In the genomic region with DNA sequence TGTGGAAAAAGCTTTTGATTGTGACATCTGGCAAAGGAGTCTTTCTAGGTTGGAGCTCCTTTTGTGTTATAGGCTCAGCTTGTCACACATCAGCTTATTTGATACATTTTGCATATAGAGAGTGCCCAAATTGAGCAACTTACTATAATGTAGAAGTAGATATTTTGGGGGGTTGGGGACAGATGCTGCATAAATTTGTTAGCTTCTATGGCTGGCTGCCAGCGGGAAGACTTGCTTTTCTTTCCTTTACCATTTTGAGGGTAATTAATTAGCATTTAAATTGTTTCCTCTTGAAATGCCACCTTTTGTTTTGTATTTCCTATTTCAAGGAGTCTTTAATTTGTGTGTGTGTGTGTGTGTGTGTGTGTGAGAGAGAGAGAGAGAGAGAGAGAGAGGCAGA, we compare ENCODE assay signal across 20 mouse cellular contexts.
DNase-seq lines count a peak whose midpoint lies in the region; ATAC-seq and TF ChIP-seq lines count a peak whose summit lies in the region.
"Had no signal": no experiment of that assay in that cellular context is flagged by ENCODE, and none has a peak within 500 bp of the region (broad histone marks: within the 10 kb centered on the region; RNA-seq: fewer than 3 reads in every experiment).

No protein-coding gene starts in this region.

- H3K4me2 ChIP-seq in forebrain, embryonic 16.5 days (ENCODE audit: low read length): no peak overlapping the region
- no peak overlapping the region for H3K4me2 ChIP-seq in forebrain, embryonic 12.5 days
- H3K4me2 ChIP-seq in hindbrain, embryonic 16.5 days (ENCODE audit: low read length): no peak overlapping the region
- no peak overlapping the region for H3K4me2 ChIP-seq in hindbrain, embryonic 12.5 days (replicated peaks)
- H3K4me2 ChIP-seq in neural tube, embryonic 13.5 days: no peak overlapping the region; the same call in 1 of the 2 replicates
- H3K4me2 ChIP-seq: embryonic facial prominence, embryonic 12.5 days; forebrain, embryonic 15.5 days; heart, embryonic 11.5 days; heart, embryonic 15.5 days; hindbrain, embryonic 15.5 days had no signal

- H3K27ac ChIP-seq in forebrain, embryonic 16.5 days (ENCODE audit: low read length): no peak overlapping the region
- no peak overlapping the region for H3K27ac ChIP-seq in forebrain, embryonic 12.5 days
- no peak overlapping the region for H3K27ac ChIP-seq in hindbrain, embryonic 16.5 days (ENCODE audit: low read depth, low read length)
- no peak overlapping the region for H3K27ac ChIP-seq in hindbrain, embryonic 12.5 days
- peak overlapping the region; percentile 52; the same call in 1 of the 2 replicates for H3K27ac ChIP-seq in neural tube, embryonic 13.5 days (replicated peaks)
- H3K27ac ChIP-seq: embryonic facial prominence, embryonic 12.5 days; forebrain, embryonic 15.5 days; heart, adult 2 months; heart, embryonic 15.5 days; hindbrain, embryonic 15.5 days had no signal

- peaks cover 8% of the 10 kb centered on the region; the same call in 1 of the 2 replicates for H3K36me3 ChIP-seq in forebrain, embryonic 16.5 days (ENCODE audit: control insufficient read depth, insufficient read depth)
- H3K36me3 ChIP-seq in forebrain, embryonic 12.5 days (replicated peaks): peaks cover 24% of the 10 kb centered on the region
- peaks cover 4% of the 10 kb centered on the region for H3K36me3 ChIP-seq in hindbrain, embryonic 16.5 days (ENCODE audit: control insufficient read depth, insufficient read depth, low read length)
- peaks cover 29% of the 10 kb centered on the region for H3K36me3 ChIP-seq in hindbrain, embryonic 12.5 days
- peaks cover 23% of the 10 kb centered on the region for H3K36me3 ChIP-seq in neural tube, embryonic 13.5 days

- H3K9me3 ChIP-seq in forebrain, embryonic 16.5 days (ENCODE audit: control insufficient read depth, low read length): no peaks in the 10 kb centered on the region
- H3K9me3 ChIP-seq in forebrain, embryonic 12.5 days: no peaks in the 10 kb centered on the region
- no peaks in the 10 kb centered on the region for H3K9me3 ChIP-seq in hindbrain, embryonic 16.5 days (ENCODE audit: control insufficient read depth, low read length)
- H3K9me3 ChIP-seq in hindbrain, embryonic 12.5 days (replicated peaks): no peaks in the 10 kb centered on the region
- H3K9me3 ChIP-seq in neural tube, embryonic 13.5 days: no peaks in the 10 kb centered on the region
- H3K9me3 ChIP-seq: embryonic facial prominence, embryonic 12.5 days; forebrain, embryonic 15.5 days; heart, embryonic 15.5 days; hindbrain, embryonic 15.5 days had no signal

- TF ChIP-seq CTCF in brain, embryonic 14.5 days (IDR thresholded peaks at IDR 0.05; ENCODE audit: borderline replicate concordance, extremely low read depth, insufficient read depth, insufficient read length): no peak

- peak; percentile 45; the same call in 1 of the 2 replicates for ATAC-seq in forebrain, embryonic 16.5 days
- ATAC-seq in forebrain, embryonic 12.5 days (ENCODE audit: low FRiP score): no peak
- 0 out of 2 replicates have a peak, but pooled peaks have one; percentile 9 for ATAC-seq in hindbrain, embryonic 16.5 days
- ATAC-seq in hindbrain, embryonic 12.5 days (ENCODE audit: low FRiP score): no peak
- ATAC-seq in neural tube, embryonic 13.5 days (ENCODE audit: low read depth): peak; percentile 71
- ATAC-seq: forebrain, embryonic 15.5 days; inflammation-experienced regulatory T-cells, adult 6 months had no signal

- no peak overlapping the region for H3K4me3 ChIP-seq in forebrain, embryonic 16.5 days (replicated peaks; ENCODE audit: low read length)
- no peak overlapping the region for H3K4me3 ChIP-seq in forebrain, embryonic 12.5 days (replicated peaks)
- no peak overlapping the region for H3K4me3 ChIP-seq in hindbrain, embryonic 16.5 days (ENCODE audit: low read length)
- H3K4me3 ChIP-seq in hindbrain, embryonic 12.5 days: no peak overlapping the region
- H3K4me3 ChIP-seq in neural tube, embryonic 13.5 days: no peak overlapping the region
- H3K4me3 ChIP-seq: embryonic facial prominence, embryonic 12.5 days; forebrain, embryonic 15.5 days; heart, adult 2 months; heart, embryonic 15.5 days; hindbrain, embryonic 15.5 days had no signal

- WGBS in forebrain, embryonic 16.5 days: 38% methylated on average over 1 of the region's 1 CpGs
- WGBS in forebrain, embryonic 12.5 days: 46% methylated on average over 1 of the region's 1 CpGs
- 47% methylated on average over 1 of the region's 1 CpGs for WGBS in hindbrain, embryonic 16.5 days
- 71% methylated on average over 1 of the region's 1 CpGs for WGBS in hindbrain, embryonic 12.5 days
- WGBS in neural tube, embryonic 13.5 days: 50% methylated on average over 1 of the region's 1 CpGs

- TF ChIP-seq POLR2A in brain, embryonic 14.5 days (IDR thresholded peaks at IDR 0.05; ENCODE audit: borderline replicate concordance, extremely low read depth, insufficient read depth, insufficient read length, poor library complexity, severe bottlenecking): no peak

- H3K4me1 ChIP-seq in forebrain, embryonic 16.5 days (replicated peaks; ENCODE audit: control insufficient read depth, insufficient read depth, low read length): peaks cover 7% of the 10 kb centered on the region; the same call in 1 of the 2 replicates
- no peaks in the 10 kb centered on the region for H3K4me1 ChIP-seq in forebrain, embryonic 12.5 days
- no peaks in the 10 kb centered on the region for H3K4me1 ChIP-seq in hindbrain, embryonic 16.5 days (ENCODE audit: control insufficient read depth, insufficient read depth, low read depth, low read length)
- H3K4me1 ChIP-seq in hindbrain, embryonic 12.5 days: no peaks in the 10 kb centered on the region
- peaks cover 8% of the 10 kb centered on the region for H3K4me1 ChIP-seq in neural tube, embryonic 13.5 days (replicated peaks)
- H3K4me1 ChIP-seq: embryonic facial prominence, embryonic 12.5 days; heart, embryonic 15.5 days had no signal

- no peaks in the 10 kb centered on the region for H3K27me3 ChIP-seq in forebrain, embryonic 16.5 days (replicated peaks; ENCODE audit: control insufficient read depth, insufficient read depth, low read length)
- no peaks in the 10 kb centered on the region for H3K27me3 ChIP-seq in forebrain, embryonic 12.5 days
- H3K27me3 ChIP-seq in hindbrain, embryonic 16.5 days (replicated peaks; ENCODE audit: control insufficient read depth, insufficient read depth, low read length): no peaks in the 10 kb centered on the region
- H3K27me3 ChIP-seq in hindbrain, embryonic 12.5 days: no peaks in the 10 kb centered on the region
- H3K27me3 ChIP-seq in neural tube, embryonic 13.5 days: no peaks in the 10 kb centered on the region
- H3K27me3 ChIP-seq: embryonic facial prominence, embryonic 12.5 days; forebrain, embryonic 15.5 days; heart, embryonic 15.5 days; hindbrain, embryonic 15.5 days had no signal

- no peak overlapping the region for H3K9ac ChIP-seq in forebrain, embryonic 16.5 days (replicated peaks; ENCODE audit: low read depth, low read length)
- H3K9ac ChIP-seq in forebrain, embryonic 12.5 days: no peak overlapping the region
- H3K9ac ChIP-seq in hindbrain, embryonic 16.5 days (ENCODE audit: low read depth, low read length): no peak overlapping the region
- H3K9ac ChIP-seq in hindbrain, embryonic 12.5 days: no peak overlapping the region
- H3K9ac ChIP-seq in neural tube, embryonic 13.5 days: no peak overlapping the region
- H3K9ac ChIP-seq: embryonic facial prominence, embryonic 12.5 days; forebrain, embryonic 15.5 days; heart, embryonic 15.5 days; hindbrain, embryonic 15.5 days had no signal

- no peak for DNase-seq in neural tube, embryonic 10.5 days (ENCODE audit: extremely low spot score, low spot score)
- peak; percentile 58 for DNase-seq in brain, embryonic 14.5 days (ENCODE audit: low read depth)
- no peak for DNase-seq in natural killer cell, adult 2 months (ENCODE audit: low spot score in 2 of 2)
- DNase-seq: adrenal gland, postnatal 10 days; cerebellum, adult 11-12 months; cerebellum, adult 9-10 months; cerebellum, postnatal 25 days; gastrocnemius, postnatal 14 days; heart, adult 2 months had no signal

Comparison
In these comparisons a context has a peak if more than half of its experiments do, and no peak if none do; other contexts are left out.
1. ATAC-seq: peak in forebrain, embryonic 16.5 days (single experiment), hindbrain, embryonic 16.5 days (single experiment) and neural tube, embryonic 13.5 days (single experiment); none in forebrain, embryonic 12.5 days (single experiment) and hindbrain, embryonic 12.5 days (single experiment).